Mouse (Mus musculus) ovary, adult 18-20 months (tissue): Measurements from ENCODE around the gene Mink1.

Experiments
- DNase-seq: peaks from one replicate; pipeline ENCODE4 v3.0.0; 2022; ENCODE audit warnings: low spot score, mixed read lengths

The Mink1 gene

GRCm38 (mm10) chr11:70653345-70654197 is 90.9 kb downstream of the Mink1 start:
- peak; percentile 54 for DNase-seq

- DNase-seq, result peak; percentile 52
These were observed 91.7 kb downstream of the Mink1 start, which contains the start of gene Pfn1 for GRCm38 (mm10) chr11:70654198-70654922. Gene Pfn1, minus strand, starts transcription at chr11:70654644.

- DNase-seq, result peak; percentile 71
These were observed 92.4 kb downstream of the Mink1 start for GRCm38 (mm10) chr11:70654923-70655570.

- DNase-seq, result peak; percentile 53
These were observed 93.1 kb downstream of the Mink1 start for GRCm38 (mm10) chr11:70655571-70656455.

GRCm38 (mm10) chr11:70656456-70656927 is 93.8 kb downstream of the Mink1 start:
- no peak for DNase-seq

DNA sequence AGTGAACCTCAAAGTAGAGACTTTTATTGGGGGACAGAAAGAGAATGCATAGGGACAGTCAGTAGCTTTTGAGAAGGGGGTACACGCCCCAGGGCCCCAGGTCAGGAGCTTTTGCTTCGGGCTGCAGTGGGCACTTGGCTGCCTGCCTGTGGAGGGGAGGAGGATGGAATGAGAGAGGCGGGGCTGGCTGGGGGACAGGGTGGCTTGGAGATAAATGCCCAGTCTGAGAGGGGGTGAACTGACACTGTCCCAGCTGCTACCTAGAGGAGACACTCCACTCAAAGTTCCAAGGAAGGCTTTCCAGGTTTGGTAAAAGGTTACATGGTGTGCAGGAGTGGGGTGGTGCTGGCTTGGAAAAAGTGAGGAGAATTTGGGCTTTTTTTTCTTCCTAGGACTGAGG is 94.3 kb downstream of the Mink1 start, which contains the start of gene Eno3:
Gene Eno3 (plus strand): TSS at position 239 of the 400 bp plus-strand sequence.
- no peak for DNase-seq

DNA sequence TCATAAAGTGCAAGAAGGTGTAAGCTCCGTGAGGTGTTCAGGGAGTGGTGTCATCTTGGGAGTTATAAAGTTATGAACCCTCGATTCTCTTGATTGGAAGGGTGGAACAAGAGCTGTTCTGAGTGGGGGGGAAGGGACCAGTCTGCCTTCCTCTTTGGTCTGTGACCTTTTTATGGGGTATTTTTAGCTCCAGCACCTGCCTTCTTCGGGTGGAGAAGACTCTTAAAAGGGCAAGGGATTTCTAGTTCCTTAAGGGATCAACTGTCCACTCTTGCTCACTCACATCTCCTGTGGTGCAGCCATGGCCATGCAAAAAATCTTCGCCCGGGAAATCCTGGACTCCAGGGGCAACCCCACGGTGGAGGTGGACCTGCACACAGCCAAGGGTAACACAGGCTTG is 94.9 kb downstream of the Mink1 start:
- DNase-seq, result no peak

GRCm38 (mm10) chr11:70657991-70658390 is 95.3 kb downstream of the Mink1 start:
- DNase-seq, result no peak

DNA sequence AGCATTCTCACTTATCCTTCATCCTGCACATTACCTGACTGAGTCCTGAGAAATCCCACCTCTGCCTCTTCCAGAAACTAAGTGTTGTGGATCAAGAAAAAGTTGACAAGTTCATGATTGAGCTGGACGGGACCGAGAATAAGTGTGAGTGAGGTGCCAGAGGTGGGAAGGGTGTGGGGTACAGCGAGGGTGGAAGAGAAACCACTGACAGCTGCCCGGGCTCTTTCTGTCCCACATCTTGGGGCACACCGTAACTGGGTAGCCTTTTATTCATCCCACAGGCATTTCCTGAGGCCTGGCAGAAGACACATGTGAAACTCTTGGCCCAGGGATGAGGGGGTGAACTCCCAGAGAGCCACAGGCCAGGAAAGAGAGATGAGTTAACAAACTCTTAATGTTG is 95.8 kb downstream of the Mink1 start:
- DNase-seq, result no peak

- no peak for DNase-seq
These were observed 96.3 kb downstream of the Mink1 start for GRCm38 (mm10) chr11:70658942-70659341.

DNA sequence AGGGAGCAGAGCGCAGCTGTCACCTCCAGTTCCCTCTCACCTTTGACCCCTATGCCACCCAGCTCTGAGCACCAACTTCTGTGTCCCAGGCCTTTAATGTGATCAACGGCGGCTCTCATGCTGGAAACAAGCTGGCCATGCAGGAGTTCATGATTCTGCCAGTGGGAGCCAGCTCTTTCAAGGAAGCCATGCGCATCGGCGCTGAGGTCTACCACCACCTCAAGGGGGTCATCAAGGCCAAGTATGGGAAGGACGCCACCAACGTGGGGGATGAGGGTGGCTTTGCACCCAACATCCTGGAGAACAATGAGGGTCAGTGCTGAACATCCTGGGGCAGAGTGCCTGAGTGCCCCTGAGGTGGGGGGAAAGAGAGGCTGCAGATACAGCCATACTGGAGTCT is 97.9 kb downstream of the Mink1 start:
- no peak for DNase-seq

DNA sequence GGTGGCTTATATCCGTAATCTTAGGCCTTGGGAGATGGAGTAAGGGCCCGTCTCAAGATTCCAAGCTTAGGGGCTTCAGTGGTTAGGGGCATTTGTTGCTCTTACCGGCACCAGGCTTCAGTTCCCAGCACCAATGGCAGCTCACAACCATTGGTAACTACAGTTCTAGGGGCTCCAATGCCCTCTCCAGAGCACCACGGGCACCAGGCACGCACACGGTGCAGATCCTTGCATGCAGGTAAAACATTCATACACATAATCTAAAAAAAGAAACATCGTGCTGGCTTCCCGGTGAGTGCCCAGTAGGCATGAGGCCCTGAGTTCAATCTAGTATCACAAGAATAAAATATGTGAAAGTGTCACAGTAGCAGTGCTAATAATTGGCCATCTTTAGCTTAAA is 100.4 kb downstream of the Mink1 start:
- DNase-seq, result no peak

DNA sequence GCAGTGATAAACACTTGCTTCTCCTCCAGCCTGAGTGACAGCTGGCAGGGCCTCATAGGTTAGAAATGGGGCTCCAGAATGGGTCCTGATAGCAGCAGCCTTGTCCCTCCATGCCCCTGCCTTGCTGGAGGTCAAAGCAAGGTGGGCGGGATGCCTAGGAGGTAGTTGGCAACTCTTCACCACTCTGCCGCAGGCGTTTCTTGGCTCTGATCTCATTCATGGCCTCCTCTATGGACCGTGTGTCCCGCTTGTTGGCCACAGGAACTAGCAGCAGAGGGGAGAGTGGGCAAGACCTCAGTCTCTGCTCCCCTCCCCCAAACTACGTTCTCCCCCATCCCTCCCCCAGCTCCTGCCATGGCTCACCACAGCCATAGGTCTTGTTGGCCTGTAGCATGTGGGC is 101.3 kb downstream of the Mink1 start:
- no peak for DNase-seq
